Mouse (Mus musculus): ENCODE results near the gene Tgfbr2.

DNA sequence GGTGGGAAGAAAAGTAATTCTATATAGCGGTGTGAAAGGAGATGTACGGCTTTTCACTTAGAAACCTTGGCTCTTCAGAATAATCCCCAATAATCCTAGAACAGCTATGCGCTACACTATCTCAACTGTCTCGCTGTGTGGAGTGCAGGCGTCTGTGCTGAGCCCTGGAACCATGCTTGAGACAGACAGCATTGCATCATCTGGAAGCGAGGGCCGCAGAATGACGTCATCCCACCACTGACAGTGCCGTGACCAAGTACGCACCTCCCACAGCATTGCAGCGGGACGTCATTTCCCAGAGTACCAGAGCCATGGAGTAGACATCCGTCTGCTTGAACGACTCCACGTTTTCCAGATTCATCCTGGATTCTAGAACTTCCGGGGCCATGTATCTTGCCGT, 70.4 kb downstream of the Tgfbr2 start:
- no peak for TF ChIP-seq CTCF (IDR thresholded peaks at IDR 0.05; ENCODE audit: extremely low read depth, insufficient read depth, low read length)
- no peak for TF ChIP-seq POLR2A (IDR thresholded peaks at IDR 0.05; ENCODE audit: extremely low read depth, insufficient read depth, low read length)

All from cortical plate, adult 2 months (tissue).